Mouse (Mus musculus) layer of hippocampus, adult 11-12 months (tissue): ENCODE measurements around the gene Gm20219.

ENCODE experiments used
- DNase-seq: peaks from one replicate; pipeline ENCODE4 v3.0.0; 2022; ENCODE audit warnings: low spot score

The Gm20219 gene

GRCm38 (mm10) chr17:56552781-56553363, 1.3 kb downstream of the Gm20219 start:
- peak; percentile 81 for DNase-seq

DNA sequence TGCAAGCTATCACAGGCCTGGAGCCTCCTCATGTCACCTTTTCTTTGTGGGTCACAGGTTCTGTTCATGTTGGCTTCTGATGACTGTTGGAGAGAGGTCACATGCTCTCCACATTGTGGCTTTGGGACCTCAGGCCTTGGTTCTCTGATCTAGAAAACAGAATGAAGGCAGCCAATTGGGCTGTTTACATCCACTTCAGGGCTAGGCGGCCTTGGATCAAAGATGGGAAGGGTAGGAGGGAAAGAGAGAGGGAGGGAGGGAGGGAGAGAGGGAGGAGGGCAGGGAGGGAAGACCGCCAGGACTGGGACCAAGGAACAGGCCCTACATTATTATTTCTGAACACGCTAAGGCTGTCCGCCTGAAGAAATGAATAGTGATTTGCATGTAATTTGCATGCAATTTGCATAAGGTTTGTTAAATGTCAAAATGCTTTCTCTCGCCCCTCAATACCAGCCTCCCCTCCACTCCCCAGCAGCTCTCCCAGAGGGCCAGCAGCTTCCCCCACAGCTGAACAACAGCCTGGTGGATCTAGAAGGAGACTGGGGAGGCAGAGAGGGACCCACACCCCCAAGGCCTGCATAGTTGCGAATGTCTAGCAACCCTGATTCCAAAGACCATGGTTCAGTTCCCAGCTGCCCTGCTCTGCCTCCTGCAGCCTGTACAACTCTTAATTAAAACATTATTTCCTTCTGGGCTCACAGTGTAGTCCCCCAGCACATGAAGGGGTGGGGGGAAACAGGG, 2.2 kb downstream of the Gm20219 start:
- DNase-seq: no peak

DNA sequence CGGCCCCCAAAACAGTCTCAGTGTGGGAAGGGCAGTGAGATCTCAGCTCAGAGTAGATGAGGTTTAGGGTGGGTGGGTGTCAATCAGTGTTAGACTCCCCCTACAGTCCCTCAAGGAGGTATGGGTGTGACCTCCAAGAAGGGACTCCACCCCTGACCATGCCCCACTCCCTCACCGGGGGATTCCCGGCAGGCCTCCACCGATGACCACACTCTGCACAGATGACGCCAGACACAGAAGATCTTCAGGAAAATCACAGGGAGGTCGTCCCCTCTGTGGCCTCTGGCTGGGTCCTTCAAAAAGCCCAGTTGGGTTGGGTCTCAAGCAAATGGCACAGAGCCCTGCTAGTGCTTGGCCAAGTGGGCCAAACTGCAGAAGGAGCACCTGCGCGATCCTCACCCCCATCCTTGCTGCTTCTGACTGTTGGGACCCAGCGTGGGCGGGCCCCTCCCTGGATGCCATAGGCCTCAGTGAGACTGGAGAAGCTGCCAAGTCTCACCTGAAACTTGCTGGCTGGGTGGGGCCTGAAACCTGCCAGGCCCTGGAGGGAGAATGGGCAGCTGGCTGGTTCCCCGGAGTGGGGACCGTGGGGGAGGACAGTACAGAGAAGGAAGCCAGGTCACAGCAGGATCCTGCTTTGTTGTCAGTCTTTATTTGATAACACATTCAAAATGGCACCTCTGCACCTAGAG, 3.3 kb downstream of the Gm20219 start:
- DNase-seq: no peak

DNA sequence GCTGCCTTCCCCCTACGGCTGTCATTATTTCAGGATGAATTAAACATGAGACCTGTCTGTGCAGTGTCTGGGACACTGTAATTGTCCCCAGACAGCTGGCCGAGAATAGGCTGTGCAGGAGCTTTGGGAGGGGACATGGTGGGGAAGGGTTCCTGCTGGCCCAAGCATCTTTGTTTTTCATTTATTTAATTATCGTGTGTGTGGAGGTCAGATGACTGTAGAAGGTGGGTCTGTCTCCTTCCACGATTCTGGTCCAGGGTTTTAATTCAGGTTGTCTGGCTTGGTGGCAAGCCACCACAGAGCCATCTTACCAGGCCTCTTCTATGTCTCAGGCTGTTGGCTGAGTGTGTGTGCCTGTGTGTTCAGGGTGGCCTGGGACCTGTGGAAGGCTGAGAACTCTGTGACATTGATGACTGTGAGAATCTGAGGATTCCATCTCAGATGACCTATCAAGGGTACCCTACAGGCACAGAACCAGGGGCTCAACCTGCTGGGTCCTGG, 5.5 kb downstream of the Gm20219 start:
- no peak for DNase-seq

- DNase-seq: no peak
Observed at GRCm38 (mm10) chr17:56547846-56548604, 6.2 kb downstream of the Gm20219 start.

GRCm38 (mm10) chr17:56547116-56547845, 6.9 kb downstream of the Gm20219 start:
- DNase-seq: no peak

- DNase-seq: no peak
Observed at GRCm38 (mm10) chr17:56546576-56546975, 7.6 kb downstream of the Gm20219 start.

GRCm38 (mm10) chr17:56545945-56546344, 8.2 kb downstream of the Gm20219 start:
- DNase-seq: no peak

- no peak for DNase-seq
Observed at GRCm38 (mm10) chr17:56544699-56545387, 9.3 kb downstream of the Gm20219 start.

GRCm38 (mm10) chr17:56543684-56544224, 10.4 kb downstream of the Gm20219 start:
- DNase-seq: no peak

- DNase-seq: no peak
Observed at GRCm38 (mm10) chr17:56542736-56543135, 11.5 kb downstream of the Gm20219 start.

DNA sequence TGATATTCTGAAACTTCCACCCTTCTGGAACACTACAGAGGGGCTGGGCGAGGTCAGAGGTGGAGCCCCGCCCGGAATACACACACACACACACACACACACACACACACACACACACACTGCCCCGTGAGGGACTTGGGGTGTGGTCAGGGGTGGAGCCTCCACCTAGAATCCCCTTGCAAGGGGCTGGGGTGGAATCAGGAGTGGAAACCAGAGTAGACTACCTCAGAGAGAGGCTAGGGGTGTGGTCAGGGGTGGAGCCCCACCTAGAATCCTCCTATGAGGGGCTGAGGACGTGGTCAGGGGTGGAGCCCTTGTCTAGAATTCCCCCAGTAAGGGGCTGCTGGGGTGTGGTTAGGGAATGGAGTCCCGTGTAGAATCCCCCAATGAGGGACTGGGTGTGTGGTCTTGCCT, 13.6 kb downstream of the Gm20219 start:
- DNase-seq: no peak

DNA sequence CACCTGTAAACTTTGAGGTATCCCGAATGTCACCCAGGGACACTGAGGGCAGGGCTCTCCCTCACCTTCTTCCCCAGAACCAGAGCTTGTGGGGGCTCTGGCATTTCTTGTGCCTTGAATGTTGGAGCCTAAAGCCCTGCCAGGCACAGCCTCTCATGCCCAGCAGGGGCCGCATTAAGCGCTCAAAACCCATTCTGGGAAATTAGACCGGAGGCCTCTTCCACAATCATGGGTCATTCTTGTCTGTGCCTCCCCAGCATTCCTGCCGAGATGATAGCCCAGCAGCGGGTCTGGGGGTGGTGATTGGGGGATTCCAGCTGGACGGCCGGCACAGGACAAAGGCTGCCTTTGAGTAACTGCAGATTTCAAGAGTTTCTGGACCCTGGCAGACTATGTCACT, 16.3 kb downstream of the Gm20219 start:
- DNase-seq: no peak

GRCm38 (mm10) chr17:56536874-56537273, 17.3 kb downstream of the Gm20219 start:
- no peak for DNase-seq

DNA sequence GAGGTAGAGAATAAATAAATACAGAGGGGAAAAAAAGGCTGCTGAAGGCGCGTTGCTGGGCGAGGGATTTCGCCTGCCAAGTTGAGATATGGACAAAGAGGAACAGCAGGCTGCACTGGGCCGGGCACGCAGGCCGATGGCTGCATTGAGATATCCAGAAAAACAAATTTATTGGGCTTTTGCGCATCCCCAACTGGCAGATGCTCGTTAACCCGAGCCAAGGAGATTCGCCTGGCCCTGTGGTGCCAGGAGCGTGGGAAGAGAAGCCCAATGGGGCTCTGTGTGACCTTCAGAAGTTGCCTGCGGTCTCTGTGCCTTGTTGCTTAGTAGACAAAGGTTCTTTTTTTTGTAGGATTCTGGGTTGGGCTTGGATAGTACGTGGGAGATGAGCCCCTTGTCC, 18.0 kb downstream of the Gm20219 start:
- no peak for DNase-seq

- no peak for DNase-seq
Observed at GRCm38 (mm10) chr17:56524943-56525342, 29.2 kb downstream of the Gm20219 start.

GRCm38 (mm10) chr17:56522744-56523143, 31.4 kb downstream of the Gm20219 start:
- DNase-seq: no peak

GRCm38 (mm10) chr17:56515690-56516410, 38.3 kb downstream of the Gm20219 start:
- no peak for DNase-seq

DNA sequence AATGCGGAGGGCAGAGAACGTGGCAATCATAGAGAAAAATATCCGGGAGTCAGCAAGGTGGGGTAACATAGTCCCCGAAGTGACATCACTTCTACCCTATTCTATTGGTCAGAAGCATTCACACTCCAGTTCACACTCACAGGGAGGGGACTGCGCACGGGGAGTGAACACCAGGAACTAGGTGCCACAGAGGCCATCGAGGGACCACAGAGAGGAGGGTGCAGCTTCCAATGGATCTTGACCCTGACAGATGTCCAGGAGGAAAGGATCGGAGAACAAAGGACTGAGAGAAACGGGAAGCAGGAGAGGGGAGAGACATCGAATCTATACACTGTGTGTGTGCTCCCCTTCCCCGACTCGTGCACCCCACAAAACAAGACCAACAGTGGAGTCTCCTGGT, 39.3 kb downstream of the Gm20219 start:
- DNase-seq: no peak

DNA sequence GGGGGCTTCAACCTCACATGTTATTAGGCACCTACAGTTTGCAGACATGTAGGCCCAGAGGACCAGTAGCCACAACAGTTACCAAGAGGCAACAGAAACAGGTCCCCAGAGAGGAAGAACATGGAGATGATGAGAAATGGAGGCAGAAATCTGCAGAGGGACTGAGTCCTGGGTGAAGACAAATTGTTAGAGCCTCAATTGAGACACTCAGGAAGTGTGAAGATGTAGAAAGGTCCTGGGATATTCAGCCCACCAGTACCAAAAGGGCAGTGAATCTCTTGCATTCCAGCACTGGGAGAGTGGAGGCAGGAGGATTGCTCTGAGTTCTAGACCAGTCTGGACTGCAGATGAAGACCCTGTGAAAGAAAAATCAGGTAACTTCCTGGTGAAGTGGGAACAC, 39.9 kb downstream of the Gm20219 start:
- DNase-seq: no peak
